Mouse (Mus musculus): ENCODE results near the gene Cox4i2.

The Cox4i2 gene

GRCm38 (mm10) chr2:152800762-152801113 is 46.8 kb downstream of the Cox4i2 start:
- DNase-seq (ENCODE audit: low spot score), result no peak

- DNase-seq (ENCODE audit: low spot score), result no peak
These were observed 48.3 kb downstream of the Cox4i2 start for GRCm38 (mm10) chr2:152802303-152802702.

GRCm38 (mm10) chr2:152803081-152803480 is 49.1 kb downstream of the Cox4i2 start:
- DNase-seq (ENCODE audit: low spot score), result no peak

- no peak for DNase-seq (ENCODE audit: low spot score)
These were observed 50.6 kb downstream of the Cox4i2 start for GRCm38 (mm10) chr2:152804408-152805110.

GRCm38 (mm10) chr2:152805111-152805490 is 51.1 kb downstream of the Cox4i2 start:
- DNase-seq (ENCODE audit: low spot score), result no peak

- no peak for DNase-seq (ENCODE audit: low spot score)
These were observed 52.1 kb downstream of the Cox4i2 start for GRCm38 (mm10) chr2:152806037-152806436.

- no peak for DNase-seq (ENCODE audit: low spot score)
These were observed 54.2 kb downstream of the Cox4i2 start for GRCm38 (mm10) chr2:152808178-152808577.

GRCm38 (mm10) chr2:152810158-152810941 is 56.4 kb downstream of the Cox4i2 start:
- DNase-seq (ENCODE audit: low spot score), result no peak

GRCm38 (mm10) chr2:152811336-152812165 is 57.6 kb downstream of the Cox4i2 start:
- DNase-seq (ENCODE audit: low spot score), result no peak

- no peak for DNase-seq (ENCODE audit: low spot score)
These were observed 59.3 kb downstream of the Cox4i2 start for GRCm38 (mm10) chr2:152813232-152813631.

GRCm38 (mm10) chr2:152814213-152814874 is 60.4 kb downstream of the Cox4i2 start:
- DNase-seq (ENCODE audit: low spot score), result no peak

All from testis, postnatal 10 days (tissue).